Mouse (Mus musculus): ENCODE measurements at regions not wholly inside any gene's neighbourhood (a gene's known extent, or its start where the extent isn't known, plus 50 kb on each side); places are given as distances from the start of the nearest gene placed in this dataset.

- Histone ChIP-seq H3K4me1 (replicated peaks; ENCODE audit: control insufficient read depth, insufficient read depth, low read length) (no peaks in the 10 kb centered on the region), H3K9me3 (ENCODE audit: control insufficient read depth, low read length) (no peaks in the 10 kb centered on the region), H3K36me3 (ENCODE audit: control insufficient read depth, insufficient read depth, low read length) (no peaks in the 10 kb centered on the region), H3K9ac (ENCODE audit: low read length) (no peak overlapping the region), H3K27me3 (replicated peaks; ENCODE audit: control insufficient read depth, insufficient read depth, low read length) (no peaks in the 10 kb centered on the region), H3K27ac (ENCODE audit: low read depth) (no peak overlapping the region), H3K4me3 (ENCODE audit: low read depth, low read length) (no peak overlapping the region), H3K4me2 (ENCODE audit: low read length) (no peak overlapping the region)
- DNase-seq (ENCODE audit: low spot score) (no peak), ATAC-seq (replicated peaks; ENCODE audit: low FRiP score, low TSS enrichment, low read depth) (no peak)
- 85% methylated on average over 3 of the region's 3 CpGs for WGBS
These were observed 408.3 kb downstream of the Cmpk2 start for GRCm38 (mm10) chr12:26877284-26877683.

- no peaks in the 10 kb centered on the region for H3K4me1 ChIP-seq (replicated peaks; ENCODE audit: control insufficient read depth, insufficient read depth, low read length)
- no peak overlapping the region for H3K4me2 ChIP-seq (ENCODE audit: low read length)
- no peaks in the 10 kb centered on the region for H3K27me3 ChIP-seq (replicated peaks; ENCODE audit: control insufficient read depth, insufficient read depth, low read length)
- H3K4me3 ChIP-seq (ENCODE audit: low read depth, low read length) = no peak overlapping the region
- H3K9ac ChIP-seq (ENCODE audit: low read length) = no peak overlapping the region
- WGBS = 31% methylated on average over 3 of the region's 3 CpGs
- DNase-seq (ENCODE audit: low spot score) = no peak
- H3K36me3 ChIP-seq (ENCODE audit: control insufficient read depth, insufficient read depth, low read length) = no peaks in the 10 kb centered on the region
- no peak for ATAC-seq (replicated peaks; ENCODE audit: low FRiP score, low TSS enrichment, low read depth)
- H3K27ac ChIP-seq (ENCODE audit: low read depth) = no peak overlapping the region
- H3K9me3 ChIP-seq (ENCODE audit: control insufficient read depth, low read length) = no peaks in the 10 kb centered on the region
These were observed 403.5 kb downstream of the Cmpk2 start for GRCm38 (mm10) chr12:26872466-26872865.

- no peaks in the 10 kb centered on the region for H3K36me3 ChIP-seq (ENCODE audit: control insufficient read depth, insufficient read depth, low read length)
- no peaks in the 10 kb centered on the region for H3K4me1 ChIP-seq (replicated peaks; ENCODE audit: control insufficient read depth, insufficient read depth, low read length)
- no peaks in the 10 kb centered on the region for H3K27me3 ChIP-seq (replicated peaks; ENCODE audit: control insufficient read depth, insufficient read depth, low read length)
- no peak overlapping the region for H3K9ac ChIP-seq (ENCODE audit: low read length)
- no peaks in the 10 kb centered on the region for H3K9me3 ChIP-seq (ENCODE audit: control insufficient read depth, low read length)
- no peak overlapping the region for H3K27ac ChIP-seq (ENCODE audit: low read depth)
- H3K4me2 ChIP-seq (ENCODE audit: low read length) = no peak overlapping the region
- WGBS = 84% methylated on average over 6 of the region's 6 CpGs
- ATAC-seq (replicated peaks; ENCODE audit: low FRiP score, low TSS enrichment, low read depth) (no peak), DNase-seq (ENCODE audit: low spot score) (no peak)
- H3K4me3 ChIP-seq (ENCODE audit: low read depth, low read length) = no peak overlapping the region
These were observed 398.7 kb downstream of the Cmpk2 start for GRCm38 (mm10) chr12:26867731-26868130.

- Histone ChIP-seq H3K4me1 (replicated peaks; ENCODE audit: control insufficient read depth, insufficient read depth, low read length) (no peaks in the 10 kb centered on the region), H3K27me3 (replicated peaks; ENCODE audit: control insufficient read depth, insufficient read depth, low read length) (no peaks in the 10 kb centered on the region), H3K4me3 (ENCODE audit: low read depth, low read length) (no peak overlapping the region), H3K9ac (ENCODE audit: low read length) (no peak overlapping the region), H3K9me3 (ENCODE audit: control insufficient read depth, low read length) (peaks cover 9% of the 10 kb centered on the region), H3K27ac (ENCODE audit: low read depth) (no peak overlapping the region), H3K36me3 (ENCODE audit: control insufficient read depth, insufficient read depth, low read length) (no peaks in the 10 kb centered on the region), H3K4me2 (ENCODE audit: low read length) (no peak overlapping the region)
- ATAC-seq (replicated peaks; ENCODE audit: low FRiP score, low TSS enrichment, low read depth) = 0 out of 2 replicates have a peak, but pooled peaks have one; percentile 53
- DNase-seq (ENCODE audit: low spot score) = peak; percentile 55
- 38% methylated on average over 1 of the region's 1 CpGs for WGBS
These were observed 386.1 kb downstream of the Cmpk2 start for GRCm38 (mm10) chr12:26855091-26855516.

GRCm38 (mm10) chr12:26844917-26845316 is 375.9 kb downstream of the Cmpk2 start:
- DNase-seq (ENCODE audit: low spot score) = no peak
- Histone ChIP-seq H3K4me3 (ENCODE audit: low read depth, low read length) (no peak overlapping the region), H3K4me1 (replicated peaks; ENCODE audit: control insufficient read depth, insufficient read depth, low read length) (peaks cover 4% of the 10 kb centered on the region; the same call in 1 of the 2 replicates), H3K36me3 (ENCODE audit: control insufficient read depth, insufficient read depth, low read length) (no peaks in the 10 kb centered on the region), H3K27me3 (replicated peaks; ENCODE audit: control insufficient read depth, insufficient read depth, low read length) (no peaks in the 10 kb centered on the region), H3K27ac (ENCODE audit: low read depth) (no peak overlapping the region), H3K9ac (ENCODE audit: low read length) (no peak overlapping the region), H3K4me2 (ENCODE audit: low read length) (no peak overlapping the region), H3K9me3 (ENCODE audit: control insufficient read depth, low read length) (no peaks in the 10 kb centered on the region)
- no peak for ATAC-seq (replicated peaks; ENCODE audit: low FRiP score, low TSS enrichment, low read depth)
- WGBS = 51% methylated on average over 12 of the region's 12 CpGs

- peaks cover 4% of the 10 kb centered on the region; the same call in 1 of the 2 replicates for H3K4me1 ChIP-seq (replicated peaks; ENCODE audit: control insufficient read depth, insufficient read depth, low read length)
- no peaks in the 10 kb centered on the region for H3K36me3 ChIP-seq (ENCODE audit: control insufficient read depth, insufficient read depth, low read length)
- 5% methylated on average over 5 of the region's 5 CpGs for WGBS
- H3K4me3 ChIP-seq (ENCODE audit: low read depth, low read length) = no peak overlapping the region
- H3K9me3 ChIP-seq (ENCODE audit: control insufficient read depth, low read length) = no peaks in the 10 kb centered on the region
- peak overlapping the region; percentile 52; the same call in 1 of the 2 replicates for H3K27ac ChIP-seq (ENCODE audit: low read depth)
- H3K9ac ChIP-seq (ENCODE audit: low read length) = no peak overlapping the region
- DNase-seq (ENCODE audit: low spot score) (peak; percentile 59), ATAC-seq (replicated peaks; ENCODE audit: low FRiP score, low TSS enrichment, low read depth) (peak; percentile 79; the same call in 1 of the 2 replicates)
- no peaks in the 10 kb centered on the region for H3K27me3 ChIP-seq (replicated peaks; ENCODE audit: control insufficient read depth, insufficient read depth, low read length)
- H3K4me2 ChIP-seq (ENCODE audit: low read length) = no peak overlapping the region
These were observed 373.7 kb downstream of the Cmpk2 start for GRCm38 (mm10) chr12:26842696-26843095.

- WGBS = 79% methylated on average over 3 of the region's 3 CpGs
- DNase-seq (ENCODE audit: low spot score) (no peak), ATAC-seq (replicated peaks; ENCODE audit: low FRiP score, low TSS enrichment, low read depth) (no peak)
- Histone ChIP-seq H3K4me3 (ENCODE audit: low read depth, low read length) (no peak overlapping the region), H3K36me3 (ENCODE audit: control insufficient read depth, insufficient read depth, low read length) (no peaks in the 10 kb centered on the region), H3K9ac (ENCODE audit: low read length) (no peak overlapping the region), H3K9me3 (ENCODE audit: control insufficient read depth, low read length) (no peaks in the 10 kb centered on the region), H3K4me2 (ENCODE audit: low read length) (no peak overlapping the region), H3K27ac (ENCODE audit: low read depth) (no peak overlapping the region), H3K4me1 (replicated peaks; ENCODE audit: control insufficient read depth, insufficient read depth, low read length) (no peaks in the 10 kb centered on the region), H3K27me3 (replicated peaks; ENCODE audit: control insufficient read depth, insufficient read depth, low read length) (no peaks in the 10 kb centered on the region)
These were observed 352.4 kb downstream of the Cmpk2 start for GRCm38 (mm10) chr12:26821257-26821968.

- WGBS = 88% methylated on average over 3 of the region's 3 CpGs
- DNase-seq (ENCODE audit: low spot score) (no peak), ATAC-seq (replicated peaks; ENCODE audit: low FRiP score, low TSS enrichment, low read depth) (no peak)
- Histone ChIP-seq H3K4me3 (ENCODE audit: low read depth, low read length) (no peak overlapping the region), H3K4me1 (replicated peaks; ENCODE audit: control insufficient read depth, insufficient read depth, low read length) (no peaks in the 10 kb centered on the region), H3K9ac (ENCODE audit: low read length) (no peak overlapping the region), H3K9me3 (ENCODE audit: control insufficient read depth, low read length) (no peaks in the 10 kb centered on the region), H3K27ac (ENCODE audit: low read depth) (no peak overlapping the region), H3K4me2 (ENCODE audit: low read length) (no peak overlapping the region), H3K36me3 (ENCODE audit: control insufficient read depth, insufficient read depth, low read length) (no peaks in the 10 kb centered on the region), H3K27me3 (replicated peaks; ENCODE audit: control insufficient read depth, insufficient read depth, low read length) (no peaks in the 10 kb centered on the region)
These were observed 348.9 kb downstream of the Cmpk2 start for GRCm38 (mm10) chr12:26817866-26818265.

GRCm38 (mm10) chr12:26815771-26816170 is 346.8 kb downstream of the Cmpk2 start:
- no peak for ATAC-seq (replicated peaks; ENCODE audit: low FRiP score, low TSS enrichment, low read depth)
- no peaks in the 10 kb centered on the region for H3K4me1 ChIP-seq (replicated peaks; ENCODE audit: control insufficient read depth, insufficient read depth, low read length)
- H3K9me3 ChIP-seq (ENCODE audit: control insufficient read depth, low read length) = no peaks in the 10 kb centered on the region
- no peak overlapping the region for H3K4me3 ChIP-seq (ENCODE audit: low read depth, low read length)
- no peak overlapping the region for H3K27ac ChIP-seq (ENCODE audit: low read depth)
- H3K27me3 ChIP-seq (replicated peaks; ENCODE audit: control insufficient read depth, insufficient read depth, low read length) = no peaks in the 10 kb centered on the region
- no peak for DNase-seq (ENCODE audit: low spot score)
- H3K9ac ChIP-seq (ENCODE audit: low read length) = no peak overlapping the region
- H3K4me2 ChIP-seq (ENCODE audit: low read length) = no peak overlapping the region
- H3K36me3 ChIP-seq (ENCODE audit: control insufficient read depth, insufficient read depth, low read length) = no peaks in the 10 kb centered on the region
- WGBS = 85% methylated on average over 8 of the region's 8 CpGs
